Mouse (Mus musculus) ES-Bruce4 (cell line): Measurements from ENCODE around the gene Tdrd6. TPM values are rescaled to one million over a fixed set of nuclear protein-coding genes. Genes with fewer than 3 reads are reported as not detected.

Experiments
- H3K27ac ChIP-seq: 2 replicates; pipeline ENCODE4 v1.5.1; 2012; ENCODE audit warnings: low read length, inconsistent platforms; ENCODE audit not compliant: insufficient read depth
- H3K27me3 ChIP-seq: 2 replicates; pipeline ENCODE4 v1.6.1; 2012; ENCODE audit warnings: mild to moderate bottlenecking, low read length, inconsistent platforms; ENCODE audit not compliant: control insufficient read depth, poor library complexity, insufficient read depth, severe bottlenecking
- H3K36me3 ChIP-seq: 2 replicates; pipeline ENCODE4 v1.6.1; 2012; ENCODE audit warnings: inconsistent platforms, mild to moderate bottlenecking, low read length, moderate library complexity; ENCODE audit not compliant: control insufficient read depth, poor library complexity, insufficient read depth, severe bottlenecking
- H3K4me1 ChIP-seq: one replicate; pipeline ENCODE4 v1.8.1; 2011; ENCODE audit warnings: low read length; ENCODE audit not compliant: control insufficient read depth, insufficient read depth
- H3K4me3 ChIP-seq: 2 replicates; pipeline ENCODE4 v1.5.1; 2011; ENCODE audit warnings: low read depth, mild to moderate bottlenecking, low read length
- H3K9ac ChIP-seq: 2 replicates; pipeline ENCODE4 v1.6.1; 2012; ENCODE audit warnings: low read depth, mild to moderate bottlenecking, inconsistent platforms; ENCODE audit not compliant: poor library complexity, severe bottlenecking
- H3K9me3 ChIP-seq: replicated peaks from 2 replicates; pipeline ENCODE4 v1.6.1; 2012; ENCODE audit warnings: mild to moderate bottlenecking, low read length, inconsistent platforms; ENCODE audit not compliant: control insufficient read depth, poor library complexity, insufficient read depth, severe bottlenecking
- CTCF ChIP-seq: IDR thresholded peaks from one replicate; pipeline ENCODE4 v1.8.1; 2011; ENCODE audit warnings: low read depth, low read length
- EP300 ChIP-seq: IDR thresholded peaks from 2 replicates; pipeline ENCODE4 v1.6.1; 2011; ENCODE audit warnings: low read depth, low read length; ENCODE audit not compliant: insufficient read depth
- POLR2A ChIP-seq: IDR thresholded peaks from one replicate; pipeline ENCODE4 v1.8.1; 2011; ENCODE audit warnings: low read length; ENCODE audit not compliant: insufficient read depth
- polyA plus RNA-seq: library from polyadenylated mRNA; stranded (reverse); fragments of >200 nt; gene quantifications from 2 replicates; pipeline ENCODE4 v1.2.4, GENCODE M21; 2011; ENCODE audit warnings: low read depth; ENCODE audit not compliant: missing spikeins, insufficient read depth, insufficient read length

Tdrd6 gene
- polyA plus RNA-seq, 1 experiment, result 0.54 TPM

- H3K27me3 ChIP-seq, result no peaks in the 10 kb centered on the region
- H3K9me3 ChIP-seq, result no peaks in the 10 kb centered on the region
- H3K9ac ChIP-seq, result no peak overlapping the region
- no peak overlapping the region for H3K27ac ChIP-seq
- no peak overlapping the region for H3K4me3 ChIP-seq
- H3K4me1 ChIP-seq, result peaks cover 2% of the 10 kb centered on the region
- H3K36me3 ChIP-seq, result no peaks in the 10 kb centered on the region
- TF ChIP-seq EP300, result no peak
- no peak for TF ChIP-seq CTCF
- no peak for TF ChIP-seq POLR2A
Observed at GRCm38 (mm10) chr17:43587278-43587677, 42.8 kb downstream of the Tdrd6 start.

- Histone ChIP-seq H3K27me3 (no peaks in the 10 kb centered on the region), H3K4me3 (no peak overlapping the region), H3K9ac (no peak overlapping the region), H3K9me3 (no peaks in the 10 kb centered on the region), H3K4me1 (peaks cover 2% of the 10 kb centered on the region), H3K36me3 (no peaks in the 10 kb centered on the region), H3K27ac (no peak overlapping the region)
- TF ChIP-seq CTCF (no peak), EP300 (no peak), POLR2A (no peak)
Observed at GRCm38 (mm10) chr17:43584771-43585170, 45.3 kb downstream of the Tdrd6 start.

DNA sequence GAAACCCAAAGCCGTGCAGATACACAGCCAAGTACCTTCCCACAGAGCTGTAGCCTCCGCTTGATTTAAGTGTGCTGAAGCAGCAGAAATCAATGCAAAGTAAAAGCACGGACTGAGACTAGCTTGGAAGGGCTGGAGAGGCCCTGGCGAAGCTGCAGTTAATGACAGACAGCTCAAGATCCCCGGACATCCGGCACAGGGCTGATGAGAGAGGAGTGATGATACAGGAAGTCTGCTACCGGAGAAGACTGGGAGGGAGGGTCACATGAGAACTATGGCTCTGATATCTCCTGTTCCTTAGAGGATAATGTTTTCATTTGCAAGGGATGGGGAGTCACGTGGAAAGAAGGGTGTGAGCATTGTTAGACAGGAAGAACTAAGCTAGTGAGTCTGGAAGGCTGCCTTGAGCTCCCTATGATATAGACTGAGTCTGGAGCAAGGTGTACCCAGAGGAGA lies 49.1 kb downstream of the Tdrd6 start:
- Histone ChIP-seq H3K27me3 (no peaks in the 10 kb centered on the region), H3K4me3 (no peak overlapping the region), H3K9ac (no peak overlapping the region), H3K27ac (no peak overlapping the region), H3K36me3 (no peaks in the 10 kb centered on the region; the same call in 1 of the 2 replicates), H3K4me1 (peaks cover 2% of the 10 kb centered on the region), H3K9me3 (no peaks in the 10 kb centered on the region)
- TF ChIP-seq EP300, result no peak
- no peak for TF ChIP-seq POLR2A
- no peak for TF ChIP-seq CTCF

- Histone ChIP-seq H3K4me3 (no peak overlapping the region), H3K4me1 (peaks cover 2% of the 10 kb centered on the region), H3K9ac (no peak overlapping the region), H3K27ac (no peak overlapping the region), H3K27me3 (no peaks in the 10 kb centered on the region), H3K36me3 (no peaks in the 10 kb centered on the region; the same call in 1 of the 2 replicates), H3K9me3 (no peaks in the 10 kb centered on the region)
- no peak for TF ChIP-seq EP300
- TF ChIP-seq CTCF, result no peak
- no peak for TF ChIP-seq POLR2A
Observed at GRCm38 (mm10) chr17:43580456-43580855, 49.6 kb downstream of the Tdrd6 start.

GRCm38 (mm10) chr17:43573624-43574073 lies 56.5 kb downstream of the Tdrd6 start:
- H3K9ac ChIP-seq, result no peak overlapping the region
- H3K27ac ChIP-seq, result no peak overlapping the region
- no peaks in the 10 kb centered on the region for H3K9me3 ChIP-seq
- no peaks in the 10 kb centered on the region for H3K4me1 ChIP-seq
- no peak for TF ChIP-seq CTCF
- TF ChIP-seq EP300, result no peak
- TF ChIP-seq POLR2A, result no peak
- no peaks in the 10 kb centered on the region for H3K27me3 ChIP-seq
- no peak overlapping the region for H3K4me3 ChIP-seq
- no peaks in the 10 kb centered on the region; the same call in 1 of the 2 replicates for H3K36me3 ChIP-seq

DNA sequence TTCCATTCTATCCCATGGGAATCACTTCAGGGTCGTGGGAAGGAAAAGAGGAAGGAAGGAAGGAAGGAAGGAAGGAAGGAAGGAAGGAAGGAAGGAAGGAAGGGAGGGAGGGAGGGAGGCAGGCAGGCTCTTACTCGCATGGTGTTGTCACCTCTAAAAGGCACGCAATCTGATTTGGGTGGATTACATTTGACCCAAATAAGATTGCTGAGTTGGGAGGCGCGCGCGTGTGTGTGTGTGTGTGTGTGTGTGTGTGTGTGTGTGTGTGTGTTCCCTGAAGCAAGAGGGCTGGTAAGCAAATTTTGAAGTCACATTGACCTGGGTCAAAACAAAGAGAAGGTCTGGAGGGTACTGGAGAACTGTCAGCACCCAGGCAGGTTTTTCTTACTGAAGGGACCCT lies 60.8 kb downstream of the Tdrd6 start:
- Histone ChIP-seq H3K27me3 (no peaks in the 10 kb centered on the region), H3K36me3 (no peaks in the 10 kb centered on the region), H3K9ac (no peak overlapping the region), H3K9me3 (no peaks in the 10 kb centered on the region), H3K4me1 (no peaks in the 10 kb centered on the region), H3K4me3 (no peak overlapping the region), H3K27ac (no peak overlapping the region)
- TF ChIP-seq CTCF, result no peak
- no peak for TF ChIP-seq POLR2A
- TF ChIP-seq EP300, result no peak
